Mouse (Mus musculus): ENCODE measurements around the gene Gucd1. TPM values are rescaled to one million over a fixed set of nuclear protein-coding genes. Genes with fewer than 3 reads are reported as not detected.
A peak's percentile ranks its signal among the peaks of the same experiment; 100 is the strongest.
"Not testable (repeated sequence)": the region's sequence is repeated elsewhere in the genome, so short reads cannot be mapped to it uniquely, and the experiment has no call there.

The Gucd1 gene
- 39.9 and 40.4 TPM in 2 replicates for polyA plus RNA-seq (2014; fragmentation: Nextera tagmentation; extraction: Ambion mirVana)

DNA sequence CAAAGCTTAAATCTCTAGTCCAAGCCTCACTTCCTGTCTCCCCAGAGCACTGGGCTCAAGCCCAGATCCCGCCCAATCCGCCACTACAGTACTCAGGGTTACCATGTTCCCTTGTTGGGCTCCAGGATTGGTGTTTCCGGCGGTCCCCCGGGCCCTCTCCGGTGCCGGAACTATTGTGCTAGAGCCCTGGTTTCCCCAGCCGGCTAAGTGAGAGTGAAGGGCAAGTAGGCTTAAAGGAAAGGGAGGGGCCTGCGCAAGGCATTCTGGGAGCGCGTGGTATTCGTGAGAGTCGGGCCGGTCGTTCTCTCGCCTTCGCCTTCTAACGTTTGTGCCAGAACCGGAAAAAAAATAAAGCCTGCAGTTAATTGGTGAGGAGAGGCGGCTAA lies at the start of gene Gucd1:
Gene Gucd1 (minus strand): TSS at position 215 of the 386 bp plus-strand sequence.
- H3K4me1 ChIP-seq (replicated peaks; ENCODE audit: control insufficient read depth, insufficient read depth, low read length) = peaks cover 21% of the 10 kb centered on the region
- H3K9me3 ChIP-seq (ENCODE audit: control insufficient read depth, low read length) = no peaks in the 10 kb centered on the region
- ATAC-seq (replicated peaks; ENCODE audit: low FRiP score, low TSS enrichment, low read depth) = peak; percentile 92
- peak; percentile 99 for DNase-seq (ENCODE audit: low spot score)
- WGBS = 0% methylated on average over 20 of the region's 20 CpGs
- no peaks in the 10 kb centered on the region for H3K27me3 ChIP-seq (replicated peaks; ENCODE audit: control insufficient read depth, insufficient read depth, low read length)
- H3K9ac ChIP-seq (ENCODE audit: low read length) = peak within 1 kb of the TSS; percentile 92
- H3K27ac ChIP-seq (ENCODE audit: low read depth) = peak within 1 kb of the TSS; percentile 96
- peaks cover 34% of the 10 kb centered on the region for H3K36me3 ChIP-seq (ENCODE audit: control insufficient read depth, insufficient read depth, low read length)
- peak within 1 kb of the TSS; percentile 98 for H3K4me2 ChIP-seq (ENCODE audit: low read length)
- peak within 1 kb of the TSS; percentile 90 for H3K4me3 ChIP-seq (ENCODE audit: low read depth, low read length)

DNA sequence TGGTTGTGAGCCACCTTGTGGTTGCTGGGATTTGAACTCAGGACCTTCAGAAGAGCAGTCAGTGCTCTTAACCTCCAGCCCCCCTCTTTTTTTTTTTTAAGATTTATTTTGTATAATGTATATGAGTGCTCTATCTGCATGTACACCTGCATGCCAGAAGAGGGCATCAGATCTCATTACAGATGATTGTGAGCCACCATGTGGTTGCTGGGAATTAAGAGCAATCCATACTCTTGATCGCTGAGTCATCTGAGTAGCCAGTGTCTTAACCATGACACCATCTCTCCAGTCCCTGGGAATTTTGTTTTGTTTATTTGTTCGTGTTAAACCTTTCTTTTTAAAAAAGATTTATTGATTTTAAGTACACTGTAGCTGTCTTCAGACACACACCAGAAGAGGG lies 49.0 kb upstream of the Gucd1 start:
- not testable (repeated sequence) for H3K36me3 ChIP-seq (ENCODE audit: control insufficient read depth, insufficient read depth, low read length); DNase-seq (ENCODE audit: low spot score); H3K4me3 ChIP-seq (ENCODE audit: low read depth, low read length); H3K9ac ChIP-seq (ENCODE audit: low read length); ATAC-seq (replicated peaks; ENCODE audit: low FRiP score, low TSS enrichment, low read depth); H3K4me2 ChIP-seq (ENCODE audit: low read length); H3K27ac ChIP-seq (ENCODE audit: low read depth); H3K27me3 ChIP-seq (replicated peaks; ENCODE audit: control insufficient read depth, insufficient read depth, low read length); H3K4me1 ChIP-seq (replicated peaks; ENCODE audit: control insufficient read depth, insufficient read depth, low read length); H3K9me3 ChIP-seq (ENCODE audit: control insufficient read depth, low read length)
- WGBS = 85% methylated on average over 2 of the region's 2 CpGs

DNA sequence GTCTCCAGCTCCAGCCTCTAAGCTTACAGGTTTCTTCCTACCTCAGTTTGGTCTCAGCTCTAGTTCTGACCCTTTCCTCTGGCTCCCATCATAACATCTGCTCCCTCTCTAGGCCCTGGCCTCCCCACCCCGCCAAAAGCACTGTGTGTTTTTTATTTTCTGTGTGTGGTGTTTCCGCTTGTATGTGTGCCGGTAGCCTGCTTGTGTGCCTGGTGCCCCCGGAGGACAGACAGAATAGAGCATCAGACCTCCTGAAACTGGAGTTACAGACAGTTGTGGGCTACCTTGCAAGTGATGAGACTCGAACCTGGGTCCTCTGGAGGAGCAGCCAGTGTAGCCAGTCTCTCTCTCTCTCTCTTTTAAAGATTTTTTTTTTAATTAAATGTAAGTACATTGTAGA lies 48.5 kb upstream of the Gucd1 start:
- Histone ChIP-seq H3K4me2 (ENCODE audit: low read length) (no peak overlapping the region), H3K36me3 (ENCODE audit: control insufficient read depth, insufficient read depth, low read length) (no peaks in the 10 kb centered on the region), H3K4me1 (replicated peaks; ENCODE audit: control insufficient read depth, insufficient read depth, low read length) (no peaks in the 10 kb centered on the region), H3K27me3 (replicated peaks; ENCODE audit: control insufficient read depth, insufficient read depth, low read length) (peaks cover 6% of the 10 kb centered on the region; the same call in 1 of the 2 replicates), H3K4me3 (ENCODE audit: low read depth, low read length) (no peak overlapping the region), H3K9ac (ENCODE audit: low read length) (no peak overlapping the region), H3K27ac (ENCODE audit: low read depth) (no peak overlapping the region), H3K9me3 (ENCODE audit: control insufficient read depth, low read length) (no peaks in the 10 kb centered on the region)
- WGBS = 79% methylated on average over 5 of the region's 5 CpGs
- no peak for DNase-seq (ENCODE audit: low spot score)
- no peak for ATAC-seq (replicated peaks; ENCODE audit: low FRiP score, low TSS enrichment, low read depth)

DNA sequence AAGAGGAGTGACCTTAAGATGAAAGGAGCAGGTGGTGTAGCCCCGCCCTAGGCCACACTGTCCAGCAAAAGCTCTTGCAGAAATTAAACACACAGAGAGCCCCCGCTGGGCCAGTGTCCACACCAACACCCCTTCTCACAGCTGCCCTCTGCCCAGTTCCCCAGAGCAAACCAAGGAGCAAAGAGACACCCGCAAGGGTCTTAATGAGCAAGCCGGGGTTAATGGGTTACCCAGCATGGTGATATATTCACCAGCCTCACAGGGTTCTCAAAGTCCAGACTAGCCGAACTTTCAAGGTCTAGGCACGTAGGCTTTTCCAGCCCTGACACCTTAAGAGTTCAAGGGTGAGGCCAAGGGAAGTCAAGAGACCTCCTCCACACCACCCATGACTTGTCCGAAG lies 48.1 kb upstream of the Gucd1 start:
- DNase-seq (ENCODE audit: low spot score) (no peak), ATAC-seq (replicated peaks; ENCODE audit: low FRiP score, low TSS enrichment, low read depth) (no peak; the same call in 1 of the 2 replicates)
- Histone ChIP-seq H3K9ac (ENCODE audit: low read length) (no peak overlapping the region), H3K27me3 (replicated peaks; ENCODE audit: control insufficient read depth, insufficient read depth, low read length) (peaks cover 10% of the 10 kb centered on the region), H3K36me3 (ENCODE audit: control insufficient read depth, insufficient read depth, low read length) (no peaks in the 10 kb centered on the region), H3K4me1 (replicated peaks; ENCODE audit: control insufficient read depth, insufficient read depth, low read length) (no peaks in the 10 kb centered on the region), H3K9me3 (ENCODE audit: control insufficient read depth, low read length) (no peaks in the 10 kb centered on the region), H3K27ac (ENCODE audit: low read depth) (no peak overlapping the region), H3K4me3 (ENCODE audit: low read depth, low read length) (no peak overlapping the region), H3K4me2 (ENCODE audit: low read length) (no peak overlapping the region)
- 72% methylated on average over 7 of the region's 7 CpGs for WGBS

DNA sequence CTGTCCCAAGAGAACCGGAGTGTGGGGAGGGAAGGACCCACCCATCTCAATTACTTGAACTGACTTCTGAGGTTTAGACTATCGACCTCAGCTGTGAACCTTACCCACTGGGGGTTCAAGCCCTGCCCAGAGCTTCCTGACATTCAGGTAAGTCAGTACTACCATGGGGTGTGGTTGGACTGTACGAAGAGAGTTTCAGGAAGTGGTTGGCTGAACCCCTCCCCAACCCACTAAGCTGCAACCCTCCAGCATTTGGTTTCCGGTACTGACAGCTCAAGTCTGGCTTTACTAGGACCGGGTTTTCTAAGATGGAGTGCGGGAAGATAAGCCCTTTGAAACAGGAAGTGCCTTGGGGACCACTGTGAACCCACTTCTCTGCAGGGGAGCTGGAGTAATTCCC lies 47.7 kb upstream of the Gucd1 start:
- Histone ChIP-seq H3K36me3 (ENCODE audit: control insufficient read depth, insufficient read depth, low read length) (no peaks in the 10 kb centered on the region), H3K4me3 (ENCODE audit: low read depth, low read length) (no peak overlapping the region), H3K9ac (ENCODE audit: low read length) (no peak overlapping the region), H3K27me3 (replicated peaks; ENCODE audit: control insufficient read depth, insufficient read depth, low read length) (peaks cover 15% of the 10 kb centered on the region), H3K4me1 (replicated peaks; ENCODE audit: control insufficient read depth, insufficient read depth, low read length) (no peaks in the 10 kb centered on the region), H3K4me2 (ENCODE audit: low read length) (no peak overlapping the region), H3K27ac (ENCODE audit: low read depth) (no peak overlapping the region), H3K9me3 (ENCODE audit: control insufficient read depth, low read length) (no peaks in the 10 kb centered on the region)
- 66% methylated on average over 6 of the region's 6 CpGs for WGBS
- no peak for DNase-seq (ENCODE audit: low spot score)
- no peak for ATAC-seq (replicated peaks; ENCODE audit: low FRiP score, low TSS enrichment, low read depth)

DNA sequence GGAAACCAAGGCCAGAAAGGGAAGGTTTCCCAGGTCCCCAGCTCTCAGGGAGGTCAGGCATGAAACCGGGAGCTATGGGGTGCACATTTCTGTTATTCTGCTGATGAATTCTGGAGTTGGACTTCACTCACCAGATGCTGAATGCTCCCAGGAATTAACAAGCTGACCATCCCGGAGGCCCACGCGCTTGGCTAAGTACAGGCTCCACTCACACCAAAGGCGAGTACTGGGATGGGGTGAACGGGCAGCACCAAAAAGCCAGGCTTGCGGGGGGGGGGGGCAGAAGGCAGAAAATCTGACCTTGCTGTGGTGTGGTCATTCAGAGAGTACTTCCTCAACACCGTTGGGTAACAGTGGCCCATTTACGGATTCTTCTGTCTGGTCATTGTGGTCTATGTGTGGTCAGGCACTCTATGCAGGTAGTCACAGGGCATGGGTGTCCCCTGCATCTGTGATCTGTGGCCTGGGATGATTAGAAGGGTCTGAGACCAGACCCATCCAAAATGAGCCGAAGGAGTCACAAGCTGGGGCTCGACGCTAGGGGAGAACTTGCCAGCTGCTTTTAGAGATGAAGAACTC lies 47.0 kb upstream of the Gucd1 start:
- no peaks in the 10 kb centered on the region for H3K9me3 ChIP-seq (ENCODE audit: control insufficient read depth, low read length)
- no peak overlapping the region for H3K4me2 ChIP-seq (ENCODE audit: low read length)
- H3K27me3 ChIP-seq (replicated peaks; ENCODE audit: control insufficient read depth, insufficient read depth, low read length) = peaks cover 21% of the 10 kb centered on the region
- no peaks in the 10 kb centered on the region for H3K36me3 ChIP-seq (ENCODE audit: control insufficient read depth, insufficient read depth, low read length)
- no peak overlapping the region for H3K27ac ChIP-seq (ENCODE audit: low read depth)
- H3K9ac ChIP-seq (ENCODE audit: low read length) = no peak overlapping the region
- DNase-seq (ENCODE audit: low spot score) (no peak), ATAC-seq (replicated peaks; ENCODE audit: low FRiP score, low TSS enrichment, low read depth) (no peak)
- no peak overlapping the region for H3K4me3 ChIP-seq (ENCODE audit: low read depth, low read length)
- H3K4me1 ChIP-seq (replicated peaks; ENCODE audit: control insufficient read depth, insufficient read depth, low read length) = no peaks in the 10 kb centered on the region
- WGBS = 86% methylated on average over 12 of the region's 12 CpGs

DNA sequence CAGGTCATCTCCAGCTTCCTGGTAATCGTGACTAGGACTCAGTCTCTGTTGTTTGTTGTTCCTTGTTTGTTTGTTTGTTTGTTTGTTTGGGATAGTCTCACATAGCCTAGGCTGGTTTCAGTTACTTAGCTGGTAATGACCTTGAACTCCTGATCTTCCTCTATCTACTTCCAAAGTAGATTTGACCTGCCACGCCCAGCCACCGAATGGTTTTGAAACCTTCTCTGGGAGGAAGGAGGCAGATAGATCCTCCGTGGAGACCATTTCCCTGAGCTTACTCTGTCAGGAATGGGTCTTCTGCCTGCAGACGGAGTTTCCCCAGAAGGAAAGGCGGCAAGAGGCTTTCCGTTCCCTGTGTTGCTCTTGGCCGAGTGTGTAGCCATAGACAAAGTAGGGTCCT lies 44.8 kb upstream of the Gucd1 start:
- Histone ChIP-seq H3K4me1 (replicated peaks; ENCODE audit: control insufficient read depth, insufficient read depth, low read length) (peaks cover 9% of the 10 kb centered on the region; the same call in 1 of the 2 replicates), H3K9ac (ENCODE audit: low read length) (no peak overlapping the region), H3K36me3 (ENCODE audit: control insufficient read depth, insufficient read depth, low read length) (no peaks in the 10 kb centered on the region), H3K4me2 (ENCODE audit: low read length) (no peak overlapping the region), H3K9me3 (ENCODE audit: control insufficient read depth, low read length) (no peaks in the 10 kb centered on the region), H3K27me3 (replicated peaks; ENCODE audit: control insufficient read depth, insufficient read depth, low read length) (peaks cover 29% of the 10 kb centered on the region), H3K27ac (ENCODE audit: low read depth) (no peak overlapping the region), H3K4me3 (ENCODE audit: low read depth, low read length) (no peak overlapping the region)
- DNase-seq (ENCODE audit: low spot score) (no peak), ATAC-seq (replicated peaks; ENCODE audit: low FRiP score, low TSS enrichment, low read depth) (no peak)
- WGBS = 83% methylated on average over 8 of the region's 8 CpGs

DNA sequence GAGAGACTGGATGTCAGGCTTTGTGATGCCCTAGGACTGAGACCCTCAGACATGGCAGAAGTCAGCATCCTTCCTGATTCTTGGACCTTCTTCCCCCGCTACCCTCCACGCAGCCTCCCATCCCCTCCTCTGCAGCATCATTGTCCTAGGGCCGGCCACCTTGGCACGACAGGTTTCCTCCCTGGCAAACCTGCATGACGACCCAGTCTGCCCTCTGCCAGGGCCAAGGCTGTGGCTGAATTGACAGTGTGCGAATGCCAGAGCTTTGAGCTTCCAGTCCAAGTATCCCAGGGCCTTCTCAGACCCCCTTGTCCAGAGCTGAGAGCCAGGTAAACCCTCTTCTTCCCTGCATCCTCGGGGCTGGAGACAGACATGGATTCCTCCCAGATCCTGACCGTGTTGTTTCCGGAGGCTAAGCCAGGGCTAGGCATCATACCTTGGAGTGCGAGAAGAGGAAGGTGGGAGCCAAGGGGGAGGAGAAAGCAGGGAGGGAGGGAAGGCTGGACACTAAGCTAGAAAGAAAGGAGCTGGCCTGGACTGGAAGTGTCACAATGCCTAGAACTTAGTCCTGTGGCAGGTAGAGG lies 43.4 kb upstream of the Gucd1 start, which contains the start of gene Ggt1:
Gene Ggt1 (plus strand): TSS at position 534 of the 584 bp plus-strand sequence.
- WGBS = 61% methylated on average over 10 of the region's 10 CpGs
- peaks cover 29% of the 10 kb centered on the region for H3K27me3 ChIP-seq (replicated peaks; ENCODE audit: control insufficient read depth, insufficient read depth, low read length)
- no peaks in the 10 kb centered on the region for H3K9me3 ChIP-seq (ENCODE audit: control insufficient read depth, low read length)
- peak within 1 kb of the TSS; percentile 51; the same call in 1 of the 2 replicates for H3K9ac ChIP-seq (ENCODE audit: low read length)
- DNase-seq (ENCODE audit: low spot score) = no peak
- no peak for ATAC-seq (replicated peaks; ENCODE audit: low FRiP score, low TSS enrichment, low read depth)
- H3K27ac ChIP-seq (ENCODE audit: low read depth) = no peak within 1 kb of the TSS
- H3K4me2 ChIP-seq (ENCODE audit: low read length) = peak within 1 kb of the TSS; percentile 99
- H3K36me3 ChIP-seq (ENCODE audit: control insufficient read depth, insufficient read depth, low read length) = no peaks in the 10 kb centered on the region
- H3K4me3 ChIP-seq (ENCODE audit: low read depth, low read length) = peak within 1 kb of the TSS; percentile 58
- H3K4me1 ChIP-seq (replicated peaks; ENCODE audit: control insufficient read depth, insufficient read depth, low read length) = peaks cover 9% of the 10 kb centered on the region; the same call in 1 of the 2 replicates

DNA sequence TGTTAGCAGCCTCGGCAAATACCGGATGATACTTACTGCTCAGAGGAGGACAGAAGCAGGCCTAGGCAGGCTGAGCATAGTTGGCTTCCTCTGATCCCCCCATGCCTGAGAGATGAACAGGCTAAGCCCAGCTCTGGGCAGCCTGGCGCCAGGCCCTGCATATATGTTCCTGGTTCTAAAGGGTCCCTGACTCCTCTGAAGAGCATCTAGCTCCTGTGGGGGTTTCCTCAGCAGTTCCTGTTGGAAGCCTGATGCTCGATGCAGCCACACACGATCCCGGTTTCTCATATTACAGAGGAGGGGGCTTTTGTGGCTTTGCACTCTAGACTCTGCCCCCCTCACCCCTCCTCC lies 42.8 kb upstream of the Gucd1 start:
- 0 out of 2 replicates have a peak, but pooled peaks have one; percentile 25 for ATAC-seq (replicated peaks; ENCODE audit: low FRiP score, low TSS enrichment, low read depth)
- no peak overlapping the region for H3K27ac ChIP-seq (ENCODE audit: low read depth)
- no peaks in the 10 kb centered on the region for H3K36me3 ChIP-seq (ENCODE audit: control insufficient read depth, insufficient read depth, low read length)
- DNase-seq (ENCODE audit: low spot score) = no peak
- H3K4me1 ChIP-seq (replicated peaks; ENCODE audit: control insufficient read depth, insufficient read depth, low read length) = peaks cover 9% of the 10 kb centered on the region; the same call in 1 of the 2 replicates
- no peaks in the 10 kb centered on the region for H3K9me3 ChIP-seq (ENCODE audit: control insufficient read depth, low read length)
- peak overlapping the region; percentile 58 for H3K4me3 ChIP-seq (ENCODE audit: low read depth, low read length)
- WGBS = 22% methylated on average over 6 of the region's 6 CpGs
- peaks cover 29% of the 10 kb centered on the region for H3K27me3 ChIP-seq (replicated peaks; ENCODE audit: control insufficient read depth, insufficient read depth, low read length)
- peak overlapping the region; percentile 51; the same call in 1 of the 2 replicates for H3K9ac ChIP-seq (ENCODE audit: low read length)
- peak overlapping the region; percentile 99 for H3K4me2 ChIP-seq (ENCODE audit: low read length)

Measured in intestine, embryonic 14.5 days (tissue).